Mouse (Mus musculus): ENCODE measurements around the gene 4632433K11Rik. TPM values are rescaled to one million over a fixed set of nuclear protein-coding genes. Genes with fewer than 3 reads are reported as not detected.
"Not testable (repeated sequence)": the region's sequence is repeated elsewhere in the genome, so short reads cannot be mapped to it uniquely, and the experiment has no call there.

The 4632433K11Rik gene
- total RNA-seq (2021) = under 1 TPM in 1 of 2 experiments, not detected in 1; 0.45 TPM
- long read RNA-seq = 0 reads

DNA sequence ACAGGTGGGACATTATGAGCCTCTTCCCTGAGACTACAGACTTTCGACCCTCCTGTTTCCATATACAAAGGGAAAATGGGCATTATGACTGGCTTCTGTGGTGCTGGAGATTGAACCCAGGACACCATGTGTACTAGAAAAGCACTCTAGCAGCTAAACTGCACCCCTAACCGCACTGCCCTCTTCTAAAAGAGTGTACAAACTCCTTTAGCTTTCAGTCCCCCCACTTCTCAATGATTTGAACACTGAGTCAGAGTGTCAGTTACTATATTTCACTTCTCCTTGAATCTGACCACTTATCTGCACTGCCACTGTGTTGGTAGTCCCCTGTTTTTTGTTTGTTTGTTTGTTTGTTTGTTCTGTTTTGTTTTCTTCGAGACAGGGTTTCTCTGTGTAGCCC lies at the start of gene 4632433K11Rik:
TSS of gene 4632433K11Rik (plus strand) at position 301 of the 400 bp plus-strand sequence.
- DNase-seq (ENCODE audit: low spot score in 2 of 2) = no peak

DNA sequence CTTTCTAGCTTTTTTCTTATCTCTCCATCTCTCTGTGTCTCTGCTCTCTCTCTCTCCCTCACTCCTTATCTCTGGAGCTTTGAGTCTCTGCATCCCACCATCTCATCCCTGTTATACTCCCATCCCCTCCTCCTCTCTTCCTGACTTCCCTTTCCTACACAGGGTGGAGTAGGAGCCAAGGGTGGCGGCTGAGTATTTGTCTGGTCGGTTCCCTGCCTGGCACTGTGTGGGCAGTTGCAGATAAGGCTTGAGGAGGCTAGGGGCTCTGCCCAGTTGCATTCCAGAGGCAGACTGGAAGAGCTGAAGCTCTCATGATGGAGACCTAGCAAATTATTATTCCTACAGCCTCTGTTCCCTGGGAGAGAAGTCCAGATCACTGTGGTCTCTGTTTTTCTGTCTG lies 45.7 kb upstream of the 4632433K11Rik start:
- no peak for DNase-seq (ENCODE audit: low spot score in 2 of 2)

DNA sequence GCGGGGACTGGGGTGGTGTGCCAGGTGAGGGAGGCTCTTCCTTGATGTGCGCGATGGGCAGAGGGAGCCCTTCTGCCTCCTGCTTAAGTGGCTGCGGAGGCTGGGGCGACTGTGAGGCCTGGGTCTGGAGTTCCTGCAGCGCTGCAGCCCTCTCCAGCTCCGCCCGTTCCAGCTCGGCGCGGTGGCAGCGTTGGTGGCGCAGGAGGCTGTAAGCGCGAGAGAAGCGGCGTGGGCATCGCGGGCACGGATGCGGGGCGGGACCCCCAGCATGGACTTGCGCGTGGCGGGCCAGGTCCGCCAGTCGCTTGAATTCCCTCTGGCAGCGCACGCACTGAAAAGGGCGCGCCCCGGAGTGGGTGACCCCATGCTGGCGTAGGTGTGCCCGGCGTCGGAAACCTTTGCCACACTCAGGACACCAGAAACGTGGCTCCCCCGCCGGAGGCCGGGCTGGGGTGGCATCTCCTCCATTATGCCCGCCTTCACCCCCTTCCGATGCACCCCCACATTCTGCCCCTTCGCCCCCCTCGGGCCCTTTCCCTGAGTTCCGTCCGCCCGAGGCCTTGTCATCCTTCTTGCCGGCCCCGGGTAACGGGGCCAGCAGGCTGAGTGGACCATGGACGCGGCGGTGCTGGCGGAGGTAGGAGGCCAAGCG lies 40.4 kb upstream of the 4632433K11Rik start:
- no peak for DNase-seq (ENCODE audit: low spot score in 2 of 2)

DNA sequence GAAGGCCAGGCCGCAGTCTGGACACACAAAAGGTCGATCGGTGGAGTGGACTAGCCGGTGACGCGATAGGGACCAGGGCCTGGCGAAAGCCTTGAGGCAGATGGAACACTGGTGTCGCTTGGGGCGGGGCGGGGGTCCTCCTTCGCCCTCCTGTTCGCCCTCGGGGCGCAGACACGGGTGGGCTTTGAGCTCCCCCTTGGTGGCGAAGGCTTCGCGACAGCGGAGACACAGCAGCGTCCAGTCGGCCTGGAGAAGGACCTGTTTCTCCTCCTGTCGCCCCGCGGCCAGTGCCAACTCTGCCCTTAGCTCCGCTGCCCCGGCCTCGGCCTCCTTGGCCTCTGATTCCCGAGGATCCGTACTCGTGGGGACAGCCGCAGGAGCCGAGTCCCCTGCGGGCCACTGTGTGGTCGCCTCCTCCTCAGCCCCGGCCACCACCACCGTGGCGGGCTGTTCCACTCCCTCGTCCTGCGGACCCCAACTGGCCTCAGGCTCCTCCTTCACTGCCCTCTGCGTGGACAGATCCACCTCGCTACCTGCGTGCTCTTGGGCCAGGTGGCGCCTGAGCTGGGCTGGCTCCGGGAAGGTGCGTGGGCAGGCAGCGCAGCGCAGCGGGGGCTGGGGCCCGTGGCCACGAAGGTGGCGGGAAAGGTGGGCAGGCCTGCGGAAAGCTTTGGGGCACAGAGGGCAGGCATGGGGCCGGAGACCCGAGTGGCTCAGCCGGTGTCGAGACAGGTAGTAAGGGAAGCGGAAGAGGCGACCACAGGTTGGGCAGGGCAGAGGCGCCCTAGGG lies 39.7 kb upstream of the 4632433K11Rik start:
- no peak for DNase-seq (ENCODE audit: low spot score in 2 of 2)

DNA sequence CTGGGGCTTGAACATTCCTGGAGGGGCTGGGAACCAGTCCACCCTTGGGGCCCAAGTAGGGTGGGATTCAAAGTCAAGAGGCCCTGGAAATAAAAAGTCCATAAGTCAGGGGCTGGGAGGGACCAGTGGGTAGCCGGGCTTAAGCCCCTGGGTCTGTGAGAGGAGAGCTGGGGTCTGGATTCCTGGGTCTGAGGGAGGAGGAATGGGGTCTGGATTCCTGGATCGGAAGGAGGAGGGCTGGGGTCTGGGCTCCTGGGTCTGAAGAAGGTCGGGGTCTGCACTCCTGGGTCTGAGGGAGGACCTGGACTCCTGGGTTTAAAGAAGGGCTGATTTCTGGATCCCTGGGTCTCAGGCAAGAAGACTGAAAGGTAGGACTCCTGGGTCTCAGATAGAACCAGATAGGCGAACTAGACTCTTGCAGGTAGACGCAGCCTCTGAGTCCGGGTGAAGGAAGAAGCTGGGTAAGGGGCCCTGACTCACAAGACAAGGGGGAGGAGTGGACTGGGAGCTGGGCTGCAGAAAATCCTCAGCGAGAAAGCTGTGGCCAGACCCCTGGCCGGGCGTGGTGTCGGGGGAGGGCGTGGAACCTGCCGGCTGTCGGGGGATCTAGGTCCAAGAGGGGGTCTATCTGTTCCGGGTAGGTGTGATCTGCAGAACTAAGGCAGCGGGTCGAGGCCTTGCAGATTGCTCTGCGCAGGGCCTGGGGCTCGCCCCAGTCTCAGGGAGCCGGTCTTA lies 38.5 kb upstream of the 4632433K11Rik start:
- DNase-seq (ENCODE audit: low spot score in 2 of 2) = no peak

DNA sequence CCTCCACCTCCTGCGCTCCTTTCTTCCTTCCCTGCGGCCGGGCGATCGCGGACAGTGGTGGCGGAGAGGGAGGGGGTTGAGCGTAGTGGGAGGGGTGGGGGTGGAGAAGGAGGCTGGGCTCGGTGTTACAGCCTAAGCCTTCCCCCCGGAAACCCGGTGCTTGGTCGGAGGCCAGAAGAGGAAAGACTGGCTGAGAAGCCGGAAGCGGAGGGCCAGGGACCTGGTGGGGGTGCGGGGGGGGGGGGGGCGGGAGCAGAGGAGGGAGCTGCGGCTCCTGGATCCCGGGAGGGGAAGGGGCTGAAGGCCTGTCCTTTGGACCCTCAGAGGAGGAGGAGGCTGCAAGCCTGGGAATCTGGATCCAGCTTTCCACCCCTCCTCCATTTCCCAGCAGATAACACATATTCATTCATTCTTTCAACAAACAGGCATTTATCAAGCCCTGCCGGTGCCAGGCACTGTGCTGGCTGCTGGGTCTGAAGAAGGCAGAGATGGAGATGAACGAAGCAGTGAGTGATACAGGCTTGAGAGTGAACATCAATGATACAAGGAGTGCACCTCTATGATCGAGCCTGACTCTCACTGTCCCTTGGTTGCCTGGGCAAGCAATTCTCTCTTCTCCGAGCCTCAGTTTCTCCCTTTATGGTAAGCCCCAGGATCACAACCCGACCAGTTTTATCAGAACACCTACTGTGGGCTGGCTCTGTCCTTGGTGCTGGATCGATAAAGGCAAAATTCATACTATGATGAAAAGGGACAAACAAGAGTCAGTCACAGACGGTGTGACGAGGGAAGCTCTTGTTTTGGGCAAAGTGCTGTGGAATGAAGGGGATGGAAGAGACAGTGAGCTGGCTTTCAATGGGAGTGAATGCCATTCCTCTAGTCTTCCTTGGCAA lies 37.7 kb upstream of the 4632433K11Rik start, which contains the start of gene Zfp579:
TSS of gene Zfp579 (minus strand) at position 156 of the 893 bp plus-strand sequence.
- DNase-seq (ENCODE audit: low spot score in 2 of 2) = peak; percentile 85 to 96

DNA sequence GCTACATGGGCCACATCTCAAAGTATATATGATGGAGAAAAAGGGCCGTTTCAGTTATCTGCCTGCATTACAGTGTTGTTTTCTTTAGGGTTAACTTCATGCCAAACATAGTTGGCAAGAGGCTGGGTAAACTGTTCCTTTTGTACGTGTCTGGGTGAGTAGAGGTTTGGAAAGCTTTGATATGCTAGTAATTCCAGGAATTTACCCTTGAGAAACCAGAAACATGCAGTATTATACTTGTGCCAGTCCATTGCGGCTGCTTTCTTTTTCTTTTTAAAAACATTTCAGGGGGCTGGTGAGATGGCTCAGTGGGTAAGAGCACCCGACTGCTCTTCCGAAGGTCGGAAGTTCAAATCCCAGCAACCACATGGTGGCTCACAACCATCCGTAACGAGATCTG lies 37.0 kb upstream of the 4632433K11Rik start:
- no peak for DNase-seq (ENCODE audit: low spot score in 2 of 2)

DNA sequence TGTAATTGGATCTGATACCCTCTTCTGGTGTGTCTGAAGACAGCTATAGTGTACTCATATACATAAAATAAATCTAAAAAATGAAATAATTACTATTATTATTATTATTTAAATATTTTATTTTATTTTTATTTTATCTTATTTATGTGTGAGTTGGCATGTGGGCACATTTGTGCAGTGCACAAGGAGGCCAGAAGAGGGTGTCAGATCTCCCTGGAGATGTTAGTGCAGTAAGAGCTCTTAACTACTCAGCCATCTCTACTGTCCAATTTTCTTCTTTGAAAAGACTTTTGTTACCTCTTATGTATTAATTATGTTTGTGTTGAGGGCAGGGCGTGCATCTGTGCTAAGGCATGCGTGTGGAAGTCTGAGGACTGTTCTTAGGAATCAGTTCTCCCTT lies 34.0 kb upstream of the 4632433K11Rik start:
- DNase-seq (ENCODE audit: low spot score in 2 of 2) = no peak

DNA sequence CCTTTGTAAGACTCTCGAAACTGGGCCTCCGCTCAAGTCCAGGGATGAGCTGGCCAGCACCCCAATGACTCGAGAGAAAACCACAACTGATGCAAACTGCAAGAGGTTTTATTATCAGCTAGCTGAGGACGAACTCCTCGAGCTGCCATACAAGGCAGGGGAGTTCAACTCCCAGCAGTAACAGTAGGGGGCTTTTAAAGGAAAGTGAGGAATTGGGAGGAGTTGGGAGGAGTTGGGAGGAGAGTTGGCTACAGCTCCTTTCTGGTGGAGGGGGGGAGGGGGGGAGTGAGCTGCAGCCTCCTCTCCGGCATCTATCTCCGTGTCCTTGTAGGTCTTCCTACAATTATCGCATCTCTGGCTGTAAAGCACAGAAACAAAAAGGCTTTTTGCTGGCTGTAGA lies 31.0 kb upstream of the 4632433K11Rik start:
- not testable (repeated sequence) for DNase-seq (ENCODE audit: low spot score in 2 of 2)

DNA sequence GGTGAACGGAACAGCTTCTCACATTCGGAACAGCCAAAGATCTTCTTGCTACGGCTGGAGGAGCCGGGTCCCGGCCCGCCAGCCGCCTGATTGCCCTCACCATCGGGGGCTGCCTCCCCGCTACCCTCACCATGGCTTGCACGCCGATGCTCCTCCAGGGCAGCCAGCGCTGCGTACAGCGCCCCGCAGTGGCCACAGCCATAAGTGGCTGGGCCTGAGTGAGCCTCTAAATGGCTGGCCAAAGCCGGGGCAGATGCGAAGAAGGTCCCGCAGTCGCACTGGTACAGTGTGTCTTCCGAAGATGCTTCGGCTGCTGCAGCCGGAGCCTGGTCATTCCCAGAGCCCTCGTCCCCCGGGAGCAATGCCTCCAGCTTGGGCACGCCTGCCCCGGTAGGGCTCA lies 25.7 kb upstream of the 4632433K11Rik start:
- no peak for DNase-seq (ENCODE audit: low spot score in 2 of 2)

DNA sequence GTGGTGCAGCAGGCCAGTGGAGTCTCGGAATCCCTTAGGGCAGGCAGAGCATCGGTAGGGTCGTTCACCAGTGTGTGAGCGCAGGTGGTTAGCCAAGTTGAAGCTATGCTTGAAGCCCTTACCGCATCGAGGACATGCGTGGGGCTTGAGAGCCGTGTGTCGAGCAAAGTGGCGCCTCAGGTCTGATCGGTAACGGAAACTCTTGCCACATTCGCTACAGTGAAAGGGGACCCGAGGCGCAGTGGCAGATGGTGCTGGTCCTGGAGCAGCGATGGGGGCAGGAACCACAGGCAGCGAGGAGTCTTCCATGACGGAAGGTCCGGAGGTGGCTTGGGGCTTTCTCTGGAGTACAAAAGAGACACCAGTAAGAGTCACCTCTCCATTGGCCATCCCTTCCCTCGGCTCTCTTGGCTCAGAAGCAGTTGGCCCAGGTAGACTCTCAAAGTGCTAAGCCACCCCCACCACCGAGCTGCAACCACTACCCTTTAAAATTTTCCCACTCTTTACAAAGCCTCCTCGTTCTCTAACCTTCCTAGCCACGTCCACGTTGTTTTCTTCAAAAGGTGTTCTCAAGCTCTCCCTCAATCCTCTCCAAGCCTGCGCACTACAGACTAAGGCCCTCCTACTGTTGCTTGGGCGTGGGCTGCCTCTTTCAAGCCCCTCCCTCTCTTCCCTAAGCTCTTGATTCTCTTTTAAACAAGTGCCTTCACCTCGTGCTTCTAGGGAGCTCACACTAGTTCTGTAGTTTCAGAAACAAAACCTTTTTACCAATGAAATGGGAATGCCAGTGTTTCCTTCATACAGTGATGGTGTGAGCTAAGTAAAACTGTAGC lies 21.0 kb upstream of the 4632433K11Rik start:
- no peak for DNase-seq (ENCODE audit: low spot score in 2 of 2)

DNA sequence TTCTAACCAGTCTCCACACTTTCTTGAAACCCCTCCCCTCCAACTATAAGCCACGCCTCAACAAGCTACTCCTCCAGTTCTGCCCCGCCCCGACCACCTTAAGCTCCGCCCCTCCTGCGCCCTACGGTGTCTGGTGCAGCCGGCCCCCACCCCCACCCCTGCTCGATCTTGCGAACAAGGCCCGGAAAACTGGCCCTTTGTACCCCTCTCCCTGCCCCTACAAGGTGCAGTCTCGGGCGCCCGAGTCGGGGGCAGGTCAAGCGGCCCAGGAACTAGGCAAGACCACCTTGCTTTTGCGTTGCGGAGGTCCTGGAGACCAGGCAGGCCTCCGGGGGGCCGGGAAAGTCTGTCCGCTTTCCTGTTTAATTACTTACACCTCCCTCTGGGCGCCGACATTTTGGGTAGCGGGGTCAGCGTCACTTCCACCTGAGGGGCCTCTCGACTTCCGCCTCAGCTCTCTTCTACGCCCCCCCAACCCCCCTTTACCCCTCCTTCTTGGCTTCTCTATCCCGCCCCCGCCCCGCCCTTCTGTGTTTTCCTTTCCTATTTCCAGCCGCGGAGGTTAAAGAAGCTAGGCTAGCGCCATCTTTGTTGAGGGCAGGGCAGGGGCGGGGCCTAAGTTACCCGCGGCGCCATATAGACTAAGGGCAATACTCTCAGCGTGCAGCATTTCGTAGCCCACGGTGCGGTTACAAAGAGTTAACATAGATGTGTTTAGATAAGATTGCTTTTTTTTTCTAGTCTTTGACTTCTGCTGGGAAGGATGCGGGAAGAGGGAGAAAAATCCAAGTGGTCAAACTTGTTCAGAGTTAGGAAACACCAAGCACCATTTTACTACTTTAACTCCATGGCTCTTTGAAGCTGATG lies 19.4 kb upstream of the 4632433K11Rik start, which contains the start of the genes Zfp524 and Fiz1:
TSS of gene Zfp524 (plus strand) at position 165 of the 867 bp plus-strand sequence.
TSS of gene Fiz1 (minus strand) at position 447 of the 867 bp plus-strand sequence.
- peak; percentile 92 to 99 for DNase-seq (ENCODE audit: low spot score in 2 of 2)

DNA sequence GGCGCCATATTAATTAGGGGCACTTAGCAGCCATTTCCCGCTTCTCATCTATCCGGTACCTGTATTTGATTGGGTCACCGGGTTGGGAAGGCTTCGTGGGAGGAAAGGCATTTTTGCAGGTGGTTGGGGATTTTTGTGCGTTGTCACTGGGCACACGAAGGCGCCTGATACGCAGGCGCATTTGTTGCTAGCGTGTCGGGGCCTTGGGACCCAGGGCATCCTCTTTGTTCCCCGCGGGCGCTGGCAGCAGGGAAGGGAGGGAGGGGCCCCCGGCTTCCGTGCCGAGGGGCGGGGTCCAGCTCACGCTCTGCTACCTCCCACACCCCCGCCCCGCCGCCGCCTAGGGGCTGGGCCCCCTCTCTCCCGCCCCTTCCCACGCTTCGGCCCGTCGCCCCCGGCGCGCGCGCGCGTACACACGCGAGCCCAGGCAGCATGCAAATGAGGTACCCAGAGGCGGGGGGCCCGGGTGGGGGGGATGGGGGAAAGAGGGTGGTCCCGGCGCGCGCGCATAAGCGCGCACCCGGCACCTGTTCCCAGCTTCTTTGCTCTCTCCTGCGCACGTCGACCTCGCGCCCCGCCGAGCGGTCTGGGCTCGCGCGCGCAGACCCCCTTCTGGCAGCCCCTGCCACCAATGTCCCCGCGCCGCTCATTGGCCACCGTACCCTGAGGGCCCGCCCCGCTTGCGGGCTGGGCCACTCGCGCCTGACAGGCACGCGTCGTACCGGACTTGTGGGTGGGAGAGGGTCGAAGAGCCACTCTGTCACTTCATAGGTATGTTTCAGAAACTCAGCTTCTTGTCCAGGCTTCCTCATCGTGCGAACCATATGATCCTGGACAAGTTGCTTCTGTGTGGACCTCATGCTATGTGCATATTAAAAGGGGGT lies 18.6 kb upstream of the 4632433K11Rik start, which contains the start of gene Gm44973:
TSS of gene Gm44973 (plus strand) at position 379 of the 884 bp plus-strand sequence.
- peak; percentile 89 to 96 for DNase-seq (ENCODE audit: low spot score in 2 of 2)

DNA sequence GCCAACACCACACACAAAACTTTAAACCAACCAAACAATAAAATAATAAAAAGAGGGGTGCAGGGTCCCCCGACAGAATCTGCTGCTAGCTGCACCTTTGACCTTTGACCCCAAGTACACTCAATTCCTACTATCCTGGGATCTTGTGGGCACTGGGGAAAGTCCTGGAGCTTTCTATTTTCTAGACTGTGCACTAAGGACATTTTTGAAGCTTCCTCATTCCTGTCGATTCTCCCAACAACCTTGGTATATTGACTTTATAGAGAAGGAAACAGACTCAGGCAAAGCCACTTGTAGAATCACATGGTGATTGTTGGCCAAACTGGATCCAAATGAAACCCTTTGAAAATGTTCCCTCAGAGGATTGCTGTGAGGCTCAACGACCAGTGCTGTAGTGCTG lies 17.9 kb upstream of the 4632433K11Rik start:
- DNase-seq (ENCODE audit: low spot score in 2 of 2) = no peak

DNA sequence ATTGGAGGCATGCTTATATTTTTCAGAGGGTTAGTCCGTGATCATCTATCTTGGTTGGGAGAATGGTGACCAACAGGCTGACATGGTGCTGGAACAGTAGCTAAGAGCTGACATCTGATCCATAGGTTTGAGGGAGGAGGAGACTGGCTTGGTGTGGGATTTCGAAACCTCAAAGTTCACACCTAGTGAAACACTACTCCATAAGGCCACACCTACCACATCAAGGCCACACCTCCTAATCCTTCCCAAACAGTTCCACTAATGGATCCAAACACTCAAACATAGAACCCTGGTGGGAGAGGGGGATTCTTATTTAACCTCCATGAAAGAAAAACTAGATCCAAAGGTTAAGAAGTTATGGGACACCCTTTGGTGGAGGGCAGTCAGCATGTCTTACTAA lies 17.0 kb upstream of the 4632433K11Rik start:
- no peak for DNase-seq (ENCODE audit: low spot score in 2 of 2)

DNA sequence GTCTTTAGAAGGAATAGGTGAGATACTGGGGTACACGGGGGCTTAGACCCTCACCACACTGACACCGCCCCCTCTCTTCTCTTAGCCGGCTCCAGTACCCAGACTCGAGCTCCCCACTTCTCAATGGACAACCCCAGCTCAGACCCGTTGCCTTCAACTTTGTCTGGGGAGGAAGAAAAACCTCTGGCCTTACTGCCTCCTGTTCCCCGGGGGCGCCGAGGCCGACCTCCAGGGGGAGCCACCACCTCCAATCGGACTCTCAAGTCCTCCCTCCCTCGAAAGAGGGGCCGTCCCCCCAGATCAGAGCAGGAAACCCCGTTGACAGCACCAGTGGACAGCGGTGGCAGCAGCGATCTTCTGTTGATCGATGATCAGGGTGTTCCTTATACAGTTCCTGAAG lies 16.6 kb upstream of the 4632433K11Rik start:
- DNase-seq (ENCODE audit: low spot score in 2 of 2) = no peak

DNA sequence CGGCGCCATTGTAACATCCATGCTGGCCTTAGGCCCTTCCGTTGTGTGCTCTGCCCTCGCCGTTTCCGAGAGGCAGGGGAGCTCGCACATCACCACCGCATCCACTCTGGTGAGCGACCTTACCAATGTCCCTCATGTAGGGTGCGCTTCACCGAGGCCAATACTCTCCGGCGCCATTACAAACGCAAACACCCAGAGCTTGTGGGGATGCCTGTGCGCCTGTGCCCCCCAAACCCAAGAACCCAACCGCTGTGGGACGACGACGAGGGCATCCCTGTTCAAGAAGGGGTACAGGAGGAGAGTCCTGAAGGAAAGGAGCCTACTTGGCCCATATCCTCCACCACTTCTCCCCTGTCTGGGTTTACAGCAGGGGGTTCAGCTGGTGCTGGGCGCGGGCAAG lies 16.0 kb upstream of the 4632433K11Rik start:
- no peak for DNase-seq (ENCODE audit: low spot score in 2 of 2)

DNA sequence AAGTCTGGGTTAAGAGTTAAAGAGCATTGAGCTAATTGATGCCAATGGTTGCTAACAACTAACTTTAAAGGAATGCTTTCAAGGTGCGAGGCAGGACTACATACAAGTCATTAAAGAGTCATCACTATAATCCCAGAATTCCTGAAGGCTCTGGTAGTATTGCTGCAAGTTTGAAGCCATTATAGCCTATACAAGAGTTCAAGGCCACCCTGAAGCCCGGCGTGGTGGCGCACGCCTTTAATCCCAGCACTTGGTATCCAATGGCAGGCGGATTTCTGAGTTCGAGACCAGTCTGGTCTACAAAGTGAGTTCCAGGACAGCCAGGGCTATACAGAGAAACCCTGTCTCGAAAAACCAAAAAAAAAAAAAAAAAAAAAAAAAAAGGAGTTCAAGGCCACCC lies 14.3 kb upstream of the 4632433K11Rik start:
- not testable (repeated sequence) for DNase-seq (ENCODE audit: low spot score in 2 of 2)
